Mouse (Mus musculus): ENCODE measurements at regions not wholly inside any gene's neighbourhood (a gene's known extent, or its start where the extent isn't known, plus 50 kb on each side); places are given as distances from the start of the nearest gene placed in this dataset.

GRCm38 (mm10) chr3:58120051-58120450 is 272.2 kb upstream of the Pfn2 start:
- TF ChIP-seq POLR2A (IDR thresholded peaks at IDR 0.05; ENCODE audit: low read depth, low read length) (no peak), CTCF (IDR thresholded peaks at IDR 0.05; ENCODE audit: borderline replicate concordance, insufficient read depth, low read length) (no peak)
